In genomic region chr14:7822693-7823092, GRCm38 (mm10) we compare ENCODE assay signal across 10 mouse cellular contexts. TPM values are rescaled to one million over a fixed set of nuclear protein-coding genes. Genes with fewer than 3 reads are reported as not detected.
DNase-seq lines count a peak whose midpoint lies in the region; ATAC-seq lines count a peak whose summit lies in the region.
"Had no signal": no experiment of that assay in that cellular context is flagged by ENCODE, and none has a peak within 500 bp of the region (broad histone marks: within the 10 kb centered on the region; RNA-seq: fewer than 3 reads in every experiment).

No protein-coding gene starts in this region.

- 0 out of 2 replicates have a peak overlapping the region, but pooled peaks have one; percentile 31 for H3K27ac ChIP-seq in hindbrain, embryonic 12.5 days
- no peak overlapping the region for H3K27ac ChIP-seq in hindbrain, embryonic 13.5 days
- H3K27ac ChIP-seq in limb, embryonic 13.5 days = peak overlapping the region; percentile 86
- H3K27ac ChIP-seq: kidney, postnatal 0 days had no signal

- DNase-seq in adipocyte (ENCODE audit: low spot score) = peak; percentile 45
- peak; percentile 23 for DNase-seq in gastrocnemius, postnatal 10 days
- DNase-seq in spleen, postnatal 36 days (ENCODE audit: low spot score in 2 of 2) = no peak
- no peak for DNase-seq in frontal cortex, adult 2 months (ENCODE audit: extremely low spot score in 1 of 2, low spot score in 1 of 2)
- DNase-seq: cerebellum, adult 9-11 months had no signal

- 0 out of 2 replicates have a peak, but pooled peaks cover 3% of the 10 kb centered on the region for H3K27me3 ChIP-seq in hindbrain, embryonic 12.5 days
- H3K27me3 ChIP-seq in hindbrain, embryonic 13.5 days = no peaks in the 10 kb centered on the region
- no peaks in the 10 kb centered on the region for H3K27me3 ChIP-seq in limb, embryonic 13.5 days

- H3K4me3 ChIP-seq in hindbrain, embryonic 12.5 days = no peak overlapping the region
- H3K4me3 ChIP-seq in hindbrain, embryonic 13.5 days = no peak overlapping the region
- peak overlapping the region; percentile 87 for H3K4me3 ChIP-seq in limb, embryonic 13.5 days

- no peak overlapping the region for H3K9ac ChIP-seq in hindbrain, embryonic 12.5 days
- no peak overlapping the region for H3K9ac ChIP-seq in hindbrain, embryonic 13.5 days
- H3K9ac ChIP-seq in limb, embryonic 13.5 days = no peak overlapping the region; the same call in 1 of the 2 replicates

- no peaks in the 10 kb centered on the region for H3K36me3 ChIP-seq in hindbrain, embryonic 12.5 days
- no peaks in the 10 kb centered on the region for H3K36me3 ChIP-seq in hindbrain, embryonic 13.5 days
- 0 out of 2 replicates have a peak, but pooled peaks cover 3% of the 10 kb centered on the region for H3K36me3 ChIP-seq in limb, embryonic 13.5 days

- 50% methylated on average over 7 of the region's 7 CpGs for WGBS in hindbrain, embryonic 12.5 days
- WGBS in hindbrain, embryonic 13.5 days = 55% methylated on average over 7 of the region's 7 CpGs
- WGBS in limb, embryonic 13.5 days = 17% methylated on average over 7 of the region's 7 CpGs

- H3K4me1 ChIP-seq in hindbrain, embryonic 12.5 days = peaks cover 51% of the 10 kb centered on the region
- H3K4me1 ChIP-seq in hindbrain, embryonic 13.5 days (replicated peaks) = peaks cover 64% of the 10 kb centered on the region
- peaks cover 84% of the 10 kb centered on the region for H3K4me1 ChIP-seq in limb, embryonic 13.5 days

- no peak overlapping the region for H3K4me2 ChIP-seq in hindbrain, embryonic 12.5 days (replicated peaks)
- H3K4me2 ChIP-seq in hindbrain, embryonic 13.5 days = no peak overlapping the region
- peak overlapping the region; percentile 92 for H3K4me2 ChIP-seq in limb, embryonic 13.5 days (replicated peaks)

- ATAC-seq in hindbrain, embryonic 12.5 days (ENCODE audit: low FRiP score) = no peak
- ATAC-seq in hindbrain, embryonic 13.5 days (ENCODE audit: low FRiP score) = no peak
- peak; percentile 62 for ATAC-seq in limb, embryonic 13.5 days (ENCODE audit: low FRiP score, low read depth)
- ATAC-seq in inflammation-experienced regulatory T-cells, adult 6 months = no peak

- H3K9me3 ChIP-seq in hindbrain, embryonic 12.5 days (replicated peaks) = no peaks in the 10 kb centered on the region
- H3K9me3 ChIP-seq in hindbrain, embryonic 13.5 days = no peaks in the 10 kb centered on the region
- no peaks in the 10 kb centered on the region for H3K9me3 ChIP-seq in limb, embryonic 13.5 days

RNA-seq across cellular contexts. Expression of gene Flnb, which starts 4.9 kb away (rescaled TPM):
- polyA plus RNA-seq in hindbrain, embryonic 12.5 days (2016; fragmentation: Nextera tagmentation; extraction: Ambion mirVana) = 32.4 and 37.3 TPM in 2 replicates
- polyA plus RNA-seq in hindbrain, embryonic 13.5 days (2015; fragmentation: Nextera tagmentation; extraction: Ambion mirVana) = 6.5 and 7.4 TPM in 2 replicates
- total RNA-seq in gastrocnemius, postnatal 10 days (2021) = 10 to 100 TPM; 29.5 to 30.8 TPM
- 44.2 and 45.3 TPM in 2 replicates for polyA plus RNA-seq in limb, embryonic 13.5 days (2015; fragmentation: Nextera tagmentation; extraction: Ambion mirVana)
- polyA plus RNA-seq in frontal cortex, adult 2 months (2012; rRNA removed) = 29.2 and 31.5 TPM in 2 replicates
- polyA plus RNA-seq in inflammation-experienced regulatory T-cells, adult 6 months (2017; shearing (Covaris generic)) = 10 to 100 TPM in 1 of 3 experiments, 1 to 10 TPM in 2; 5.4 to 11.4 (median 6.1) TPM

RNA-seq across cellular contexts. Expression of gene Gm26661, which starts 31.3 kb away (rescaled TPM):
- polyA plus RNA-seq in hindbrain, embryonic 12.5 days (2016; fragmentation: Nextera tagmentation; extraction: Ambion mirVana) = not detected in 2 replicates
- polyA plus RNA-seq in hindbrain, embryonic 13.5 days (2015; fragmentation: Nextera tagmentation; extraction: Ambion mirVana) = not detected in 2 replicates
- not detected for total RNA-seq in gastrocnemius, postnatal 10 days (2021)
- polyA plus RNA-seq in limb, embryonic 13.5 days (2015; fragmentation: Nextera tagmentation; extraction: Ambion mirVana) = not detected in 2 replicates
- polyA plus RNA-seq in frontal cortex, adult 2 months (2012; rRNA removed) = not detected in 2 replicates
- not detected for polyA plus RNA-seq in inflammation-experienced regulatory T-cells, adult 6 months (2017; shearing (Covaris generic))
- polyA plus RNA-seq: kidney, postnatal 0 days had no signal

Comparison
In these comparisons a context has a peak if more than half of its experiments do, and no peak if none do; other contexts are left out.
1. DNase-seq: peak in adipocyte (single experiment) and gastrocnemius, postnatal 10 days (single experiment); none in spleen, postnatal 36 days (0 of 2) and frontal cortex, adult 2 months (0 of 2).